Mouse (Mus musculus): ENCODE measurements at regions not wholly inside any gene's neighbourhood (a gene's known extent, or its start where the extent isn't known, plus 50 kb on each side); places are given as distances from the start of the nearest gene placed in this dataset.

GRCm38 (mm10) chr1:166807163-166807945 is 125.7 kb upstream of the Fmo9 start:
- TF ChIP-seq CTCF (IDR thresholded peaks at IDR 0.05) = no peak
- no peak for DNase-seq (ENCODE audit: low read depth, low spot score)
- ATAC-seq = no peak
- CTCF ChIA-PET = interaction anchor here (1.8 kb wide), 1 partner anchor 24 kb away, joined by 5 read pairs; no protein-coding TSS in a partner anchor
- H3K27me3 ChIP-seq = no peaks in the 10 kb centered on the region
- POLR2A ChIA-PET = no interaction called here
- in situ Hi-C loops (cut with MboI; ENCODE audit: low pct_unique_long_range_greater_than_20kb) = no loop called here

GRCm38 (mm10) chr1:166811341-166812071 is 129.9 kb upstream of the Fmo9 start:
- in situ Hi-C loops (cut with MboI; ENCODE audit: low pct_unique_long_range_greater_than_20kb) = no loop called here
- no peak for DNase-seq (ENCODE audit: low read depth, low spot score)
- ChIA-PET POLR2A (no interaction called here), CTCF (interaction anchor here (1.2 kb wide), 1 partner anchor 16 kb away, joined by 3 read pairs; no protein-coding TSS in a partner anchor)
- no peak for ATAC-seq
- H3K27me3 ChIP-seq = no peaks in the 10 kb centered on the region
- no peak for TF ChIP-seq CTCF (IDR thresholded peaks at IDR 0.05)

GRCm38 (mm10) chr1:166812072-166812461 is 130.4 kb upstream of the Fmo9 start:
- DNase-seq (ENCODE audit: low read depth, low spot score) = no peak
- no peak for ATAC-seq
- in situ Hi-C loops (cut with MboI; ENCODE audit: low pct_unique_long_range_greater_than_20kb) = no loop called here
- POLR2A ChIA-PET = no interaction called here
- CTCF ChIA-PET = no interaction called here
- no peaks in the 10 kb centered on the region for H3K27me3 ChIP-seq
- no peak for TF ChIP-seq CTCF (IDR thresholded peaks at IDR 0.05)

- POLR2A ChIA-PET = no interaction called here
- no peaks in the 10 kb centered on the region for H3K27me3 ChIP-seq
- DNase-seq (ENCODE audit: low read depth, low spot score) (no peak), ATAC-seq (no peak)
- no peak for TF ChIP-seq CTCF (IDR thresholded peaks at IDR 0.05)
- in situ Hi-C loops (cut with MboI; ENCODE audit: low pct_unique_long_range_greater_than_20kb) = no loop called here
- CTCF ChIA-PET = no interaction called here
Measured at GRCm38 (mm10) chr1:166812920-166813439, 131.3 kb upstream of the Fmo9 start.

- ChIA-PET POLR2A (no interaction called here), CTCF (no interaction called here)
- DNase-seq (ENCODE audit: low read depth, low spot score) (no peak), ATAC-seq (no peak)
- in situ Hi-C loops (cut with MboI; ENCODE audit: low pct_unique_long_range_greater_than_20kb) = no loop called here
- no peaks in the 10 kb centered on the region for H3K27me3 ChIP-seq
- no peak for TF ChIP-seq CTCF (IDR thresholded peaks at IDR 0.05)
Measured at GRCm38 (mm10) chr1:166817927-166818326, 136.3 kb upstream of the Fmo9 start.

- ChIA-PET POLR2A (no interaction called here), CTCF (no interaction called here)
- ATAC-seq (no peak), DNase-seq (ENCODE audit: low read depth, low spot score) (no peak)
- in situ Hi-C loops (cut with MboI; ENCODE audit: low pct_unique_long_range_greater_than_20kb) = no loop called here
- TF ChIP-seq CTCF (IDR thresholded peaks at IDR 0.05) = no peak
- no peaks in the 10 kb centered on the region for H3K27me3 ChIP-seq
Measured at GRCm38 (mm10) chr1:166818682-166819081, 137.0 kb upstream of the Fmo9 start.

- no peaks in the 10 kb centered on the region for H3K27me3 ChIP-seq
- no peak for TF ChIP-seq CTCF (IDR thresholded peaks at IDR 0.05)
- no peak for DNase-seq (ENCODE audit: low read depth, low spot score)
- POLR2A ChIA-PET = no interaction called here
- ATAC-seq = no peak
- in situ Hi-C loops (cut with MboI; ENCODE audit: low pct_unique_long_range_greater_than_20kb) = no loop called here
- CTCF ChIA-PET = no interaction called here
Measured at GRCm38 (mm10) chr1:166819420-166819819, 137.8 kb upstream of the Fmo9 start.

- in situ Hi-C loops (cut with MboI; ENCODE audit: low pct_unique_long_range_greater_than_20kb) = no loop called here
- ChIA-PET CTCF (no interaction called here), POLR2A (no interaction called here)
- no peak for ATAC-seq
- DNase-seq (ENCODE audit: low read depth, low spot score) = no peak
- no peaks in the 10 kb centered on the region for H3K27me3 ChIP-seq
- TF ChIP-seq CTCF (IDR thresholded peaks at IDR 0.05) = no peak
Measured at GRCm38 (mm10) chr1:166820050-166820449, 138.4 kb upstream of the Fmo9 start.

GRCm38 (mm10) chr1:166821146-166821545 is 139.5 kb upstream of the Fmo9 start:
- H3K27me3 ChIP-seq = no peaks in the 10 kb centered on the region
- in situ Hi-C loops (cut with MboI; ENCODE audit: low pct_unique_long_range_greater_than_20kb) = no loop called here
- ChIA-PET CTCF (no interaction called here), POLR2A (no interaction called here)
- no peak for DNase-seq (ENCODE audit: low read depth, low spot score)
- peak; percentile 43 for TF ChIP-seq CTCF (IDR thresholded peaks at IDR 0.05)
- ATAC-seq = no peak

GRCm38 (mm10) chr1:166837299-166837698 is 155.7 kb upstream of the Fmo9 start:
- no peaks in the 10 kb centered on the region for H3K27me3 ChIP-seq
- ChIA-PET CTCF (no interaction called here), POLR2A (no interaction called here)
- no peak for DNase-seq (ENCODE audit: low read depth, low spot score)
- no peak for ATAC-seq
- TF ChIP-seq CTCF (IDR thresholded peaks at IDR 0.05) = no peak
- in situ Hi-C loops (cut with MboI; ENCODE audit: low pct_unique_long_range_greater_than_20kb) = no loop called here

- H3K27me3 ChIP-seq = no peaks in the 10 kb centered on the region
- CTCF ChIA-PET = no interaction called here
- ATAC-seq (no peak), DNase-seq (ENCODE audit: low read depth, low spot score) (no peak)
- in situ Hi-C loops (cut with MboI; ENCODE audit: low pct_unique_long_range_greater_than_20kb) = no loop called here
- TF ChIP-seq CTCF (IDR thresholded peaks at IDR 0.05) = no peak
- POLR2A ChIA-PET = no interaction called here
Measured at GRCm38 (mm10) chr1:166839833-166840232, 158.2 kb upstream of the Fmo9 start.

Data from Patski (cell line).